Mouse (Mus musculus) thymus, adult 2 months (tissue): ENCODE results near the gene Cd276.

ENCODE experiments used
- CTCF ChIP-seq: fragments of 200-500 bp; IDR thresholded peaks from 2 replicates; pipeline ENCODE4 v1.5.1; 2012; ENCODE audit warnings: mild to moderate bottlenecking, control low read depth, low read length, moderate library complexity, borderline replicate concordance; ENCODE audit not compliant: control insufficient read depth, poor library complexity, insufficient read depth; ENCODE audit errors: extremely low read depth
- POLR2A ChIP-seq: fragments of 200-500 bp; IDR thresholded peaks from 2 replicates; pipeline ENCODE4 v1.6.1; 2012; ENCODE audit warnings: mild to moderate bottlenecking, low read length, control low read depth, moderate library complexity; ENCODE audit not compliant: control insufficient read depth, poor library complexity, insufficient read depth; ENCODE audit errors: extremely low read depth

DNA sequence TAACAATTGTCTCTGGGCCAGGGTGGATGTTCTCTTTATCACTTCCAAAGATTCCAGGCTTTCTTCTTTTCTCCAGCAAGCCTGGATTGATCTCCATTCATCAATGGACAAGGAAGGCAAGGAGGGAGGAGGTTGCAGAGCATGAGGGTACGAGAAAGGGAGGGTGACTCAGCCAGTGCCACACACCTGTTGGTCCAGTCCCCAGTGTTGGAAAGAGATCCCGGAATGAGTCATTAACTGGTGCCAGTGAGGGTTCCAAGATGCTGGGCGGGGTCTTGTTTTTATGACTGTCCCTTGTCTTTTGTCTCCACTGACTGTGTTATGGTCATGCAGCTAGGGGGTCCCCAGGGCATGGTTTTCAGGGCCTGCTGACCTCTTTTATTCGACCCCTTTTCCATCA, 57.3 kb downstream of the Cd276 start:
- no peak for TF ChIP-seq CTCF
- TF ChIP-seq POLR2A = no peak
